Mouse (Mus musculus): Measurements from ENCODE around the gene Mboat2.

Gene Mboat2

GRCm38 (mm10) chr12:25012555-25013540 is 182.2 kb downstream of the Mboat2 start:
- DNase-seq, result no peak

All from cerebellum, postnatal 25 days (tissue).